Mouse (Mus musculus) naive thymus-derived CD4-positive, alpha-beta T cell, adult 5 months (primary cell): Measurements from ENCODE around the gene Ccnb3. TPM values are rescaled to one million over a fixed set of nuclear protein-coding genes. Genes with fewer than 3 reads are reported as not detected.

Experiments
- polyA plus RNA-seq: library from polyadenylated mRNA; unstranded; fragments of 100-300 nt; shearing (Covaris generic); gene quantifications from one replicate; pipeline ENCODE4 v1.2.1, GENCODE M21; 2017

Gene Ccnb3
- polyA plus RNA-seq, result not detected

DNA sequence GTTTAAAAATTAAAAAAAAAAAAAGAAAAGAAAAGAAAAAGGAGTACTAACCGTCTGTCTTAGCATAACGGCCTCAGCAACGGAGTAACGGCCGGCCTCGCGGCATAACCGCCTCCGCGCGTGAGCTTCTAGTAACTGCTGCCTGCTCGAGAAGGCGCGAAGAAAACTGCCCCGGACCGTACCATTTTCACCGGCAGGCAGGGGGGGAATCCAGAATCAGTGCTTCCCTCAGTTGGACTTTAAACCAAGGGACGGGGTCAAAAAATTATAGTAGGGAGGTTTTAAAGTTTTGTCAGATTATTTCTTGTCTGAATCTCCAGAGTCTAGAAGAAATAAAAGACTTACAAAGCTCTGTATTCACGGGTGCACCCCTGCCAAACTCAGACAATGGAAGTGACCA is at the start of gene Ccnb3:
Ccnb3 (minus strand) TSS at position 101 of the 400 bp plus-strand sequence.

DNA sequence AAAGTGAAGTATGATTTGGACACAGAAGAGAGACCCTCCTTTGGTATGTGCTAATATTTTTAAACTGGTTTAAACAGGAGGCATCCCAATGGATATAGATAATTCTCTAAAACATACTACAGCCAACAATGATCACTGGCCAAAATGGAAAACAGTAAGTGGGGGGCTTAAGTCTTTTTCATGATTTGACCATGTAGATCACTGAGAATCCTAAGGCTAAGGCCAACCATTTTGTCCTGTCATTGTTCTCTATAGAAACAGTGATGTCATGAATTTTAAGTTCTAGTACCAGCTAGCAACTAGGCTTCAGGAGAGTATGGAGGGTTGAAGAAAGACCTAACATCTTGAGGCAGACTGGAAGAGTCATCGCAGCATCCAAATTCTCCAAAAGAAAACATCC is 25.8 kb upstream of the Ccnb3 start, which contains the start of gene Akap4:
Akap4 (plus strand) TSS at position 301 of the 400 bp plus-strand sequence.

Other genes with a start within 250 kb of the Ccnb3 start
- gene Akap4, start 25.9 kb upstream of the Ccnb3 start, polyA plus RNA-seq, result not detected